Mouse (Mus musculus): ENCODE measurements around the gene Dgat2. TPM values are rescaled to one million over a fixed set of nuclear protein-coding genes. Genes with fewer than 3 reads are reported as not detected.

Dgat2 gene
- polyA plus RNA-seq, 1 experiment from 2014 or later: 15.1 TPM

Other genes with a start within 250 kb of the Dgat2 start
- 17.2 and 17.3 TPM in 2 replicates for gene Uvrag, start 41.6 kb downstream of the Dgat2 start, polyA plus RNA-seq (2015; fragmentation: Nextera tagmentation; extraction: Ambion mirVana)
- gene Mogat2, start 55.9 kb upstream of the Dgat2 start, polyA plus RNA-seq (2015; fragmentation: Nextera tagmentation; extraction: Ambion mirVana): 1.2 and 1.7 TPM in 2 replicates
- 77.8 and 80.9 TPM in 2 replicates for gene Map6, start 84.7 kb upstream of the Dgat2 start, polyA plus RNA-seq (2015; fragmentation: Nextera tagmentation; extraction: Ambion mirVana)
- 210 and 215 TPM in 2 replicates for gene Serpinh1, start 170.5 kb upstream of the Dgat2 start, polyA plus RNA-seq (2015; fragmentation: Nextera tagmentation; extraction: Ambion mirVana)
- 40.0 and 41.8 TPM in 2 replicates for gene Gdpd5, start 198.7 kb upstream of the Dgat2 start, polyA plus RNA-seq (2015; fragmentation: Nextera tagmentation; extraction: Ambion mirVana)